Mouse (Mus musculus) midbrain, embryonic 10.5 days (tissue): ENCODE results near the gene Gm17019. TPM values are rescaled to one million over a fixed set of nuclear protein-coding genes. Genes with fewer than 3 reads are reported as not detected.
"Not testable (repeated sequence)": the region's sequence is repeated elsewhere in the genome, so short reads cannot be mapped to it uniquely, and the experiment has no call there.

ENCODE experiments used
- DNase-seq: peaks from one replicate; pipeline ENCODE4 v3.0.0-alpha.2; 2017; ENCODE audit warnings: low spot score
- H3K27ac ChIP-seq: fragments of 300-500 bp; sonication (generic); replicated peaks from 2 replicates; pipeline ENCODE4 v1.5.1; 2016; ENCODE audit warnings: mild to moderate bottlenecking
- H3K27me3 ChIP-seq: fragments of 300-500 bp; sonication (generic); 2 replicates; pipeline ENCODE4 v1.6.1; 2016; ENCODE audit warnings: low read depth, mild to moderate bottlenecking; ENCODE audit not compliant: poor library complexity, severe bottlenecking
- H3K36me3 ChIP-seq: fragments of 300-500 bp; sonication (generic); 2 replicates; pipeline ENCODE4 v1.6.1; 2016; ENCODE audit warnings: mild to moderate bottlenecking, moderate library complexity
- H3K4me1 ChIP-seq: fragments of 300-500 bp; sonication (generic); 2 replicates; pipeline ENCODE4 v1.6.1; 2016
- H3K4me3 ChIP-seq: fragments of 300-500 bp; sonication (generic); 2 replicates; pipeline ENCODE4 v1.5.1; 2016; ENCODE audit warnings: mild to moderate bottlenecking, moderate library complexity
- H3K9me3 ChIP-seq: fragments of 300-500 bp; sonication (generic); replicated peaks from 2 replicates; pipeline ENCODE4 v1.6.1; 2016; ENCODE audit warnings: mild to moderate bottlenecking
- WGBS: fragments of 180-500 bp; shearing (Covaris S2); methylation state at CpG from one replicate; pipeline ENCODE4 v1.1.7; 2016; 5-methylcytosine and 5-hydroxymethylcytosine counted together
- polyA plus RNA-seq: library from polyadenylated mRNA; unstranded; fragments of >200 nt; fragmentation: Nextera tagmentation; extraction: Ambion mirVana; gene quantifications from 2 replicates; pipeline ENCODE4 v1.2.1, GENCODE M21; 2016

Gm17019 gene
- polyA plus RNA-seq, 1 experiment from 2014 or later, result not detected

DNA sequence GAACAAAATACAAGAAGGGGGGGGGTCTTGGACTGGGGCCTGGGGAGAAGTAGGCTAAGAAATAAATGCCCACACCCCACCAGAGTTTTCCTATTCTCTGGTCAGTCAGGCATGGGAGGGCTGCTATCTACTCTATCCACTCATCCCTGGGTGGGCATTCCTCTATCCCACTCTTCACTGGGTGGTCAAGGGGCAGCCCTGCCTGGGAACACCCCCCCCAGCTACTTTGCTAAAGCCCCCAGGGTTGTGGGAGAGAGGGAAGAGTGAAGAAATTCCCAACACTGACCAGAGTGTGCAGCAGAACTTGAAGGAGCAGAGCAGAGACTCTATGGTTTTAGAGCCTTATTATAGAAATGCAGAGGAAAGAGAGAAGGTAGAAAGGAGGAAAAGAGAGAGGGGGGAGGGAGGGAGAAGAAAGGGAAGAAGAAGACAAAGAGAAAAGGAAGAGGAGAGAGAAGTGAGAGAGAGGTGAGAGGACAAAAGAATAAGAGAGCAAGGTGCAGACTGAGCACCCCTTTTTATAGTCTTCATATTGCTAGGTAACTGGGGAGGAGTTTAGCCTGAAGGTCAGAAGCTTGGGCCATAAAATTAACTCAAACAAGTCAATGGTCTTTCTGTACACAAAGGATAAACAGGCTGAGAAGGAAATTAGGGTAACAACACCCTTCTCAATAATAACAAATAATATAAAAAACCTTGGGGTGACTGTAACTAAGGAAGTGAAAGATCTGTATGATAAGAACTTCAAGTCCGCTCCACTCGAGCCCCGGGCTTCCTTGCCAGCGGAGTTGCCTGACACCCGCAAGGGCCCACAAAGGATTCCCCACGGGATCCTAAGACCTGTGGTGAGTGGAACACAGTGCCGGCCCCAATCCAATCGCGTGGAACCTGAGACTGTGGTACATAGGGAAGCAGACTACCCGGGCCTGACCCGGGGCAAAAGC lies 21.9 kb downstream of the Gm17019 start:
- peaks cover 32% of the 10 kb centered on the region for H3K9me3 ChIP-seq
- H3K36me3 ChIP-seq, H3K27me3 ChIP-seq, DNase-seq, H3K4me3 ChIP-seq, H3K27ac ChIP-seq, H3K4me1 ChIP-seq: not testable (repeated sequence)
- 84% methylated on average over 11 of the region's 11 CpGs for WGBS

- H3K4me1 ChIP-seq, result not testable (repeated sequence)
Measured at GRCm38 (mm10) chr5:15006907-15007306, 25.9 kb downstream of the Gm17019 start.

GRCm38 (mm10) chr5:15006288-15006687 lies 26.5 kb downstream of the Gm17019 start:
- not testable (repeated sequence) for H3K27ac ChIP-seq, H3K4me3 ChIP-seq, H3K36me3 ChIP-seq, DNase-seq, H3K27me3 ChIP-seq, H3K4me1 ChIP-seq
- WGBS, result 68% methylated on average over 3 of the region's 3 CpGs
- H3K9me3 ChIP-seq, result peaks cover 47% of the 10 kb centered on the region

More at GRCm38 (mm10) chr5:15006907-15007306, 25.9 kb downstream of the Gm17019 start:
- peaks cover 51% of the 10 kb centered on the region for H3K9me3 ChIP-seq
- not testable (repeated sequence) for H3K27me3 ChIP-seq, H3K36me3 ChIP-seq, H3K27ac ChIP-seq, H3K4me3 ChIP-seq, DNase-seq
- 57% methylated on average over 3 of the region's 3 CpGs for WGBS

DNA sequence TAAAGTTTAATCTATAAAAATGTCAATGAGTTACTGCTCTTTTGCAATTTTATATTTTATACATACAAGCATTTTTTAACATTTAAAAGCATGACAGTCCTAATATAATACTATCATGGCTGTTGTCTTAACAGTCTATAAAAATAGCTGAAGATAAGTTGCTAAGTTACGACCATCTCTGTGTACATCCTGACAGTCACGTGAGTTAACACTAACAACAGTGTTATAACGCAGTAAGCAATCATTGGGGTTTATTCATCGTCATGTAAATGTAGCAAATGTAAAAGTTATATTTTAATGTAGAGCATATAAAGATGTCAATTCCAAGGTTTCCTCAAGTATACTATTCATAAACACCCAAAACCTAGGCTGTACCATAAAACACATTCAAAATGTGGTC lies 27.2 kb downstream of the Gm17019 start:
- H3K36me3 ChIP-seq, H3K27me3 ChIP-seq, H3K4me1 ChIP-seq, H3K4me3 ChIP-seq, H3K27ac ChIP-seq, DNase-seq: not testable (repeated sequence)
- 65% methylated on average over 3 of the region's 4 CpGs for WGBS
- H3K9me3 ChIP-seq, result peaks cover 40% of the 10 kb centered on the region

DNA sequence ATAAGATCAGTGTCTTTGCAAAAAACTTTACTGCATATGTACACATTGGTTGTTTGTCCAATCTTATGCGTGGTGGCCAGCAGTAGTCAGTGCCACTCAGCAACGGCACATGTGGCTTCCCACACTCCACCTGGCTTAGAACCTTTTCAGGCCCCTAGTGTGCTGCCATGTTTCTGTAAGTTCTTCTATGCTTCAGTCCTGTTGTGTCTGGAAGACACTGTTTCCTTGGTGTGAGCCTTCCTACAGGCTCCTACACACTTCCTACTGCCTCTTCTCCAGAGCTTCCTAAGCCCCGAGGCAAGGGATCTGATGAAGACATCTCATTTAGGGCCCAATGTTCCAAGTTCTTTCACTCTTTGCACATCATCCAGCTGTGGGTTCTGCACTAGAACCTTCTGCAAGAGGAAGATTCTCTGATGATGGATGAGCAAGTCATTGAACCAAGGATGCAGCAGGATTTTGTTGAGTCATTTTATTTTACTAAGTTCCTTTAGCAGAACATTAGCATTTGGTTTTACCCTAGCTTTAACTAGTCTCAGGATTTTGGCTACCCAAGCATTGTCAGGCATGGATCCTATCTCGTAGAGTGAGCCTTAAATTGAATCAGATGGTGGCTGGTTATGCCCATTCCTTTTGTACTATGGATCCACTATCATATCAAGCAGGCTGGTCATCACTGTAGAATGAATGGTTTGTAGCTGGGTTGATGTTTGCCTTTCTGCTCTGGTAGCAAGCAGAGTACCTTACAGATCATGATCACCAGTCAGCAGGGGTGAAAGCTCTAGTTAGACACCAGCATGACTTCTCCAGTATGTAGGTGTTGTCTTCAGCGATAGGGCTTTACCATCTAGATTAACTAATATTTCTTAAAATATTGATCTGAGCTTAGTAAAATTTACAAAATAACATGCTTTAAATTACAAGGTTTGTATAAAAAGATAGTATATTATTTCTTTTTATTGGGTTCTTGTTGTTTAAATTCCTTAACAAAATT lies 27.9 kb downstream of the Gm17019 start:
- not testable (repeated sequence) for DNase-seq

GRCm38 (mm10) chr5:14998077-14998476 lies 34.7 kb downstream of the Gm17019 start:
- not testable (repeated sequence) for H3K36me3 ChIP-seq, DNase-seq, H3K27ac ChIP-seq, H3K4me3 ChIP-seq, H3K27me3 ChIP-seq, H3K4me1 ChIP-seq
- 80% methylated on average over 9 of the region's 9 CpGs for WGBS
- H3K9me3 ChIP-seq, result peaks cover 50% of the 10 kb centered on the region

More for the DNA sequence above, 27.9 kb downstream of the Gm17019 start:
- not testable (repeated sequence) for H3K4me3 ChIP-seq, H3K4me1 ChIP-seq, H3K27ac ChIP-seq, H3K36me3 ChIP-seq, H3K27me3 ChIP-seq
- H3K9me3 ChIP-seq, result peaks cover 42% of the 10 kb centered on the region
- 78% methylated on average over 5 of the region's 5 CpGs for WGBS

DNA sequence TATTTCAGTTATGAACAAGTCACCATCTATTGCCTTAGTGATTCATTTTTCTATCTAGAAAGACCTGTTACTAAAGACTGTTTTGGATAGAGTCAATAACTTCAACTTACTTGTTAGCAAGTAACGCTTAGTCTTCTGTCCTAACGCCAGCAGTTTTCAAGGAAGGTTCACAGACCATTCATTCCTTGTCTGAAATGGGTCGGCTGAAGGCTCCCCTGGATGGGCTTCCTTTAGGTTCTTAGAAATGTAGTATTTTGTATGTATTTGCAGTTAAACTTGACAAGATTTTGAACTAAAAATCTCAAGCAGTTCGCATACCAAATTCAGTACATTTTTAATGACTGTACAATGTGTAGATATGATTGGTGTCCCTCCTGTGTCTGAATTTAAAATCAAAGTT lies 35.2 kb downstream of the Gm17019 start:
- WGBS, result 84% methylated on average over 4 of the region's 4 CpGs
- not testable (repeated sequence) for DNase-seq, H3K27ac ChIP-seq, H3K4me1 ChIP-seq, H3K27me3 ChIP-seq, H3K4me3 ChIP-seq, H3K36me3 ChIP-seq
- H3K9me3 ChIP-seq, result peaks cover 47% of the 10 kb centered on the region

DNA sequence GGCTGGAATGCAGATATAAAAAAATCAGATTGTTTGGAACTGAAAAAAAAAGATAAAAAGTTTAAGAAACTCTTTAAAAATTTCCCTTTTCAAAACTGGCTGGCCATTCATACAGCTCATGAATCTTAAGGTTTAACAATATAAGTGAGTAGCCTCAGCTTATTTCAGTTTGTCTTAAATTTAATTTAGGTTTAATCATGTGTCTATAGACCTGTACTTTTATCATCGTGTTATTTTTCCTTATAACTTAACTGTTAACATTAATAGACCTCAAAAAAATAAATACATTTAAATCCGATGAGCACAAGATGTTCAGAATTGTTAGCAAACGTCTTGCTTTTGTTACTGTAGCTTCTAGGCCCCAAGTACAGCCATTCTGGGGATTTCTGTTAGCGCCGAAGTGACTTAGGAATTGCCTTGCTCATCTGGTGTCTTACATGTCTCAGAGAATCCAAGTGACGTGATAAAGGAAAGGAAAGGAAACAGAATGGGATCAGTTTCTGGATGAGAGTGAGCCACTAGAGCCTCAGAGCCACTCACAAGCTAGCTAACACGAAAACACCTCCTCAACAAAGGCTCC lies 36.0 kb downstream of the Gm17019 start:
- not testable (repeated sequence) for H3K4me3 ChIP-seq, H3K27ac ChIP-seq, H3K36me3 ChIP-seq, H3K4me1 ChIP-seq, DNase-seq, H3K27me3 ChIP-seq
- 74% methylated on average over 7 of the region's 7 CpGs for WGBS
- peaks cover 45% of the 10 kb centered on the region for H3K9me3 ChIP-seq

DNA sequence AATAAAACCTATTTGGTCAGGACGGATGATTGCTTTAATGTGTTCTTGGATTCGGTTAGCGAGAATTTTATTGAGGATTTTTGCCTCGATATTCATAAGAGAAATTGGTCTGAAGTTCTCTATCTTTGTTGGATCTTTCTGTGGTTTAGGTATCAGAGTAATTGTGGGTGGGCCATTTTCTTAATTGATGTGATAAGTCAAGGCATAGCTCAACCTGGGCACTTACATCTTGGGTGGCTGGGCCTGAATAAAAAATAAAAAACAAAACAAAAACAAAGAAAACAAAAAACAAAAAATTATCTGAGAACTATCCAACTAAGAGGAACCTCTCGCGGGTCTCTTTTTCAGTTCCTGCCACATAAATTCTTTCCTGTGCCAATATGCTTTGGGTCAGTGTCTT lies 38.7 kb downstream of the Gm17019 start:
- not testable (repeated sequence) for H3K27me3 ChIP-seq, DNase-seq, H3K4me3 ChIP-seq, H3K27ac ChIP-seq, H3K36me3 ChIP-seq, H3K4me1 ChIP-seq
- peaks cover 51% of the 10 kb centered on the region for H3K9me3 ChIP-seq
- WGBS, result 87% methylated on average over 6 of the region's 6 CpGs

DNA sequence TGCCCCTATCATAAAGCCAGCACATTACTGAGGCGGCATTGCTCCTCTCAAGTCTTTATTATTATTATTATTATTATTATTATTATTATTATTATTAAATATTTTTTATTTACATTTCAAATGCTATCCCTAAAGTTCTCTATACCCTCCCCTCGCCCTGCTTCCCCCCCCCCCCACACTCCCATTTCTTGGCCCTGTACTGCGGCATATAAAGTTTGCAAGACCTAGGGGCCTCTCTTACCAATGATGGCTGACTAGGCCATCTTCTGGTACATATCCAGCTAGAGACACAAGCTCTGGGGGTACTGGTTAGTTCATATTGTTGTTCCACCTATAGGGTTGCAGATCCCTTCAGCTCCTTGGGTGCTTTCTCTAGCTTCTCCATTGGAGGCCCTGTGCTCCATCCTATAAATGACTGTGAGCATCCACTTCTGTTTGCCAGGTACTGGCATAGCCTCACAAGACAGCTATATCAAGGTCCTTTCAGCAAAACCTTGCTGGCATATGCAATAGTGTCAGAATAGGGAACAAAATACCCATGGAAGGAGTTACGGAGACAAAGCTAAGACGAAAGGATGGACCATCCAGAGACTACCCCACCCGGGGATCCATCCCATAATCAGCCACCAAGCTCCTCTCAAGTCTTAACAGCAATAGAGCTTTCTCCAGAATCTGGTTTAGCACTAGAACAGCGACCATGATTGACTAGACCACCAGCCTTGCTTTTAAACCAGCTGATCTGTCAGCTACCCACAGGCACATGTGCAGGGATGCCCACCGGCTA lies 42.2 kb downstream of the Gm17019 start:
- H3K27ac ChIP-seq, H3K27me3 ChIP-seq, DNase-seq, H3K36me3 ChIP-seq, H3K4me3 ChIP-seq, H3K4me1 ChIP-seq: not testable (repeated sequence)
- WGBS, result 81% methylated on average over 8 of the region's 8 CpGs
- H3K9me3 ChIP-seq, result peaks cover 34% of the 10 kb centered on the region

- H3K36me3 ChIP-seq, H3K27me3 ChIP-seq, H3K27ac ChIP-seq, H3K4me3 ChIP-seq, H3K4me1 ChIP-seq, DNase-seq: not testable (repeated sequence)
- WGBS, result 45% methylated on average over 6 of the region's 6 CpGs
- peaks cover 29% of the 10 kb centered on the region for H3K9me3 ChIP-seq
Measured at GRCm38 (mm10) chr5:14986649-14987387, 46.0 kb downstream of the Gm17019 start.
